Mouse (Mus musculus): Measurements from ENCODE around the gene Kcnab1. TPM values are rescaled to one million over a fixed set of nuclear protein-coding genes. Genes with fewer than 3 reads are reported as not detected.
A peak's percentile ranks its signal among the peaks of the same experiment; 100 is the strongest.

Kcnab1 gene
- polyA plus RNA-seq, 1 experiment from 2014 or later = 10.3 TPM

DNA sequence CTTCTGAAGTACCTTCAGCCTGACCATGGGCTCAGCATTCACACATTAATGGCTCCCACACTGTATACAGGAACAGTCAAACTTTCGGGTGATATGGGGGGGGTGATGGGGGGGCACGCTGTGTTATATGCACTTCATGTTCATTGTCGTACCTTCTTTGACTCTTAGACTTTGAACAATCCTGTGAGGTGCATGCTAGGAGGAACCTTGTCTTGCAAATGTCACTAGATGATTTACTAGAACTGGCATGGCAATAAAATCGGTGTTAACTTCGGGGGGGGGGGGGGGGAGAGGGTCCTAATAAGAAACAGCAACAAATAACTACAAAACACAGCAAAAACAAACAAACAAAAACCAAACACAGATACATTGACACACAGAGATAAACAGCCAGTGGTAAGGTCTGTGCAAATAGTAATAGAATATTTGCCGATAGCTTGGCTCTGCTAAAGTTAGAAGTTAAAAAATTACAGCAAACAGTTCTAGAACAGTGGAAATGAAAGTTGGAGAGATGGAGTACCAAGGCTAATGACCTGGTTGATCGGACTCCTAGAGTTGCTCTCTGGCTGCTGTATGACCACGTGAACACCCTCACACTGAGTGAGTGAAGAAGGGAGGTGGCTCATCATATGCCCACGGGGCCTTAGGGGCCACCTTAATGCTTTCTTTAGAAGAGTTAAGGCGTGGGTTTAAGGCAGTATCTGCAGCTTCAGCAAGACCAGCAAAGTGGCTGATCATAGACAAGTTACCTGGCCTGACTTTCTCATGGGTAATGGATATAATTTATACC is 256.9 kb downstream of the Kcnab1 start:
- ATAC-seq (ENCODE audit: low FRiP score) (no peak), DNase-seq (ENCODE audit: low spot score, missing footprints) (no peak)
- no peak overlapping the region for H3K27ac ChIP-seq (ENCODE audit: low read depth, low read length)
- no peaks in the 10 kb centered on the region for H3K27me3 ChIP-seq (ENCODE audit: control insufficient read depth, insufficient read depth, low read length)
- no peaks in the 10 kb centered on the region for H3K9me3 ChIP-seq (ENCODE audit: control insufficient read depth, low read length)
- no peaks in the 10 kb centered on the region for H3K36me3 ChIP-seq (ENCODE audit: control insufficient read depth, insufficient read depth, low read length)
- no peak overlapping the region for H3K4me2 ChIP-seq
- WGBS = 90% methylated on average over 10 of the region's 10 CpGs
- no peak overlapping the region for H3K9ac ChIP-seq (ENCODE audit: low read length)
- H3K4me3 ChIP-seq (ENCODE audit: low read depth, low read length) = no peak overlapping the region
- no peaks in the 10 kb centered on the region for H3K4me1 ChIP-seq (ENCODE audit: control insufficient read depth, insufficient read depth, low read length)

DNA sequence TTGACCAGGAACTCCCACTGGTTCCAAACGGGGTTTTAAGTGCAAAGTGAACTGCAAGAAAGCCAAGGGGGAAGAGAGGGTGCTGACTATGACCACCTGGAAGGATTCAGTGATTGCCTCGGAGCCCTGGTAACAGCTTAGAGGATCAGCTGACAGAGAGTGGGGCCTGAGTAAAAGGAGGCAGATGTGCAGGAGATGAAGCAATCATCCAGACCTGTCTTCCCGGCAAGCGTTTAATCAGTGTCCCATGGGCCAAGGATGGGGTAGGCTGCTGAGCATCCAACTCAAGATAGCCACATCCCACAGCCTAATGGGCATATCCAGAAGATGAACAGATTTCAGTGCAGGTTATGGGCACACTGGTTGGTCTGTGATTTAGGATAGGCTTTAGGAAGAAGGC is 258.8 kb downstream of the Kcnab1 start:
- Histone ChIP-seq H3K4me1 (ENCODE audit: control insufficient read depth, insufficient read depth, low read length) (no peaks in the 10 kb centered on the region), H3K4me3 (ENCODE audit: low read depth, low read length) (no peak overlapping the region), H3K9me3 (ENCODE audit: control insufficient read depth, low read length) (no peaks in the 10 kb centered on the region), H3K36me3 (ENCODE audit: control insufficient read depth, insufficient read depth, low read length) (no peaks in the 10 kb centered on the region), H3K9ac (ENCODE audit: low read length) (no peak overlapping the region), H3K27me3 (ENCODE audit: control insufficient read depth, insufficient read depth, low read length) (no peaks in the 10 kb centered on the region), H3K4me2 (no peak overlapping the region), H3K27ac (ENCODE audit: low read depth, low read length) (no peak overlapping the region)
- DNase-seq (ENCODE audit: low spot score, missing footprints) = no peak
- WGBS = 66% methylated on average over 4 of the region's 4 CpGs
- no peak for ATAC-seq (ENCODE audit: low FRiP score)

DNA sequence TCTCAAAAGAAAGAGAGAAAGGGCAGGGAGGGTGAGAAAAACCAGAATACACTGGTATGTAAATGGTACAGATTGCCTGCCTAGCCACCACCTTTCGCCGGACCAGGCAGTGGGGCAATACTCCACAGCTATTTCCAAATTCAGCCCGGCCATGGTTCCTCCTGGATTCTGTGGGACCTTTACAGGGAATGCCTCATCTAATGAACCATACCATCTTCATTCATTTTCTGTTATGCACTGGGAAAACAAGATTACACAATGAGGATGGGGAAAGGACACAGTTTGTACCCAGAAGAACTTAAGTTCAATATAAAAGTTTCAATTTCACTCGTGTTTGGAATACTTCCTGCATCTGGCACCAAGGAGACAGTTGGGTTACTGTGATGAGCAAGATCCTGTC is 263.4 kb downstream of the Kcnab1 start:
- ATAC-seq (ENCODE audit: low FRiP score) = no peak

DNA sequence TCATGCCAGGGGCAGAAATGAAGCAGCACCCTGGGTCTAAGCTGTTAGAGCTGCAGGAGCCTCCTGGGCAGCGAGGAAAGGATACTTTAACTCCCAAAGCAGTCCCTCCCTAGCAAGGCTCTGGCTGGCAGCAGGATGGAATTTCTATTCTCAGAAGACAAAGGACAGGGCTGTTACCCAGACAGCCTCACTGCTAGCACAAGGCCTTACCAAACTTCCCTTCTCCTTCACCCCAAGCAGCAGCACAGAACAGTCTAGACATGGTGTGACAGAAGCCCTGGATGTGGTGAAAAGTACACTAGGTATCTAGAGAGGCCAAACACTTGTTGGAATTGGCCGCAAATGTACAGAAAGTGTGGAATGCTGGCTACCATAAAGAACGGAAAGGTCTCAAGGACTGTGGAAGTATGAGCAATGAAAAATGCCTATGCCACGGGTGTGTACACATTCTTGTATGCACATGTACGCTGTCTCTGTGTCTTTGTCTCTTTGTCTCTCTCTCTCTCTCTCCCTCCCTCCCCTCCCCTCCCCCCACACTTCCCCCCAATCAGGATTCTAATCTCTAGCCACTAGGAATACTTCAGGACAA is 264.5 kb downstream of the Kcnab1 start:
- Histone ChIP-seq H3K4me1 (ENCODE audit: control insufficient read depth, insufficient read depth, low read length) (peaks cover 2% of the 10 kb centered on the region), H3K27ac (ENCODE audit: low read depth, low read length) (no peak overlapping the region), H3K4me3 (ENCODE audit: low read depth, low read length) (no peak overlapping the region), H3K27me3 (ENCODE audit: control insufficient read depth, insufficient read depth, low read length) (no peaks in the 10 kb centered on the region), H3K9me3 (ENCODE audit: control insufficient read depth, low read length) (no peaks in the 10 kb centered on the region), H3K9ac (ENCODE audit: low read length) (peak overlapping the region; percentile 0; the same call in 1 of the 2 replicates), H3K36me3 (ENCODE audit: control insufficient read depth, insufficient read depth, low read length) (peaks cover 4% of the 10 kb centered on the region; the same call in 1 of the 2 replicates), H3K4me2 (no peak overlapping the region)
- 60% methylated on average over 5 of the region's 5 CpGs for WGBS
- ATAC-seq (ENCODE audit: low FRiP score) (peak; percentile 57; the same call in 1 of the 2 replicates), DNase-seq (ENCODE audit: low spot score, missing footprints) (no peak)

More for the DNA sequence above, 263.4 kb downstream of the Kcnab1 start:
- Histone ChIP-seq H3K4me3 (ENCODE audit: low read depth, low read length) (no peak overlapping the region), H3K9me3 (ENCODE audit: control insufficient read depth, low read length) (no peaks in the 10 kb centered on the region), H3K27ac (ENCODE audit: low read depth, low read length) (no peak overlapping the region), H3K4me1 (ENCODE audit: control insufficient read depth, insufficient read depth, low read length) (peaks cover 2% of the 10 kb centered on the region), H3K27me3 (ENCODE audit: control insufficient read depth, insufficient read depth, low read length) (no peaks in the 10 kb centered on the region), H3K4me2 (no peak overlapping the region), H3K9ac (ENCODE audit: low read length) (no peak overlapping the region), H3K36me3 (ENCODE audit: control insufficient read depth, insufficient read depth, low read length) (peaks cover 4% of the 10 kb centered on the region; the same call in 1 of the 2 replicates)
- DNase-seq (ENCODE audit: low spot score, missing footprints) = no peak
- WGBS = 92% methylated on average over 4 of the region's 4 CpGs

DNA sequence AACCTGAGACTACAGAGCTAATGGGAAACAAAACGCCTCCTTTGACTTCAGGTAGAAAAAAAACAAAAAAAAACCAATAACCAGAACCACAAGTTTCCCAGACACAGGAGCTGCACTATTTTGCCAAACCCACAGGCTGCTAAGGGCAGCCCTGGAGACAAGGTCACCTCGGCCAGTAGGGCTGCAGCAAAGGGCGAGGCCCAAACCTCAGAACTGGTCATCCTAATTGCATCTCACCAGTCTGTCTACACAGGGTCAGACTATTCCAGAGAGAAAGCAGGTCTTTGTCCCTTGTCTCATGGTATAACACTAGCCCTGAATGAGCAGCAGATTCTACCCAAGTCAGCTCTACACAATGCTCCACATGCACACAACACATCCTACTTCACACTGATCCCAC is 265.5 kb downstream of the Kcnab1 start:
- no peak for DNase-seq (ENCODE audit: low spot score, missing footprints)
- 76% methylated on average over 3 of the region's 3 CpGs for WGBS
- Histone ChIP-seq H3K9me3 (ENCODE audit: control insufficient read depth, low read length) (no peaks in the 10 kb centered on the region), H3K9ac (ENCODE audit: low read length) (no peak overlapping the region), H3K4me3 (ENCODE audit: low read depth, low read length) (no peak overlapping the region), H3K27me3 (ENCODE audit: control insufficient read depth, insufficient read depth, low read length) (no peaks in the 10 kb centered on the region), H3K4me1 (ENCODE audit: control insufficient read depth, insufficient read depth, low read length) (peaks cover 2% of the 10 kb centered on the region), H3K4me2 (no peak overlapping the region), H3K36me3 (ENCODE audit: control insufficient read depth, insufficient read depth, low read length) (peaks cover 4% of the 10 kb centered on the region; the same call in 1 of the 2 replicates), H3K27ac (ENCODE audit: low read depth, low read length) (no peak overlapping the region)
- ATAC-seq (ENCODE audit: low FRiP score) = no peak

DNA sequence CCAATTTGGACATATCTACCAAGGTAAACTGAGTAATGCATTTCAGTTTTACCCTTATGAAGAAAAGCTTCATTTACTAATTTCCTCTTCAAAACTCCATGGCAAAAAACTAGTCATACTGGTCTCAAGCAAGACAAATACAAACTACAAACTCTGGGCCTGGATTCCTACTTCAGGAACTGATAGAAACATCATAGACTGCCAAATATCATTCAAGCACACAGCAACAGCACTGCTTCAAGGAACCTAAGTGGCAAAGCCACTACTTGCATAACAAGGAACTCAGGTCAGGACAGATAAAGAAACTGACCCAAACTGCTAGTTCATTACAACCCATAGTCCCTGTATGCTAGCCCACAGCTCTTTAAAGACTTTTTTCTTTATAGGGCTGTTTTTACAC is 269.5 kb downstream of the Kcnab1 start:
- no peak overlapping the region for H3K4me2 ChIP-seq
- peaks cover 4% of the 10 kb centered on the region; the same call in 1 of the 2 replicates for H3K36me3 ChIP-seq (ENCODE audit: control insufficient read depth, insufficient read depth, low read length)
- peaks cover under 1% of the 10 kb centered on the region for H3K4me1 ChIP-seq (ENCODE audit: control insufficient read depth, insufficient read depth, low read length)

DNA sequence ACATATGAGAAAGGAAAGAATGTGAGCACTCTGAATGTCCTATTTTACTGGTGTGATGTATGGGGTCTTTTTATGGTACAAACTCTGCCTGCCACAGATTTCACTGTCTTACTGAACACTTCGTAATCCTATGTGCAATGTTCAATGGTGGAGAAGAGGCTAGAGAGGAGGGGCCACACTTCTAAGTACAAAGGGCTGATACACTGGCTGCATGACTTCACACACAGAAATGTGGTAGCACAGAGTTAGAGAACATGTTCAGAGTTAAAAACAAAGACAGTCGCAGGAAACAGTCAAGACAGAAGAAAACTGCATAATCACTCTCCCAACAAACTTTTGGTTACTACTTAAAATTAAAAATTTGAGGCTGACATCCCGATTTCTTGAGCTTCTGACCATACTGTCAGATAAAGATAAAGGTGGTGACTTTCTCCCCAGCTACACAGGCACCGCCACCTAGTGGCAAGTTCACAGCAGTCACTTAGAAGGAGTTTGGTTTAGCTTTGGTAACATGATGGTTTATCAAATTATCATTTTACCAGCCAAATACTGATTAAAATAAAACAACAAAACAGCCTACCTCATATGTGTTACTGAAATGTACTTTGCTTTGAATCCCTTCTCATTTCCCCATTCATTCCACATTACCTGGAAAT is 270.8 kb downstream of the Kcnab1 start:
- H3K9me3 ChIP-seq (ENCODE audit: control insufficient read depth, low read length) = no peaks in the 10 kb centered on the region
- H3K4me3 ChIP-seq (ENCODE audit: low read depth, low read length) = no peak overlapping the region
- no peak overlapping the region for H3K4me2 ChIP-seq
- no peak overlapping the region for H3K27ac ChIP-seq (ENCODE audit: low read depth, low read length)
- ATAC-seq (ENCODE audit: low FRiP score) = 0 out of 2 replicates have a peak, but pooled peaks have one; percentile 52
- 75% methylated on average over 4 of the region's 4 CpGs for WGBS
- H3K9ac ChIP-seq (ENCODE audit: low read length) = no peak overlapping the region
- no peaks in the 10 kb centered on the region for H3K4me1 ChIP-seq (ENCODE audit: control insufficient read depth, insufficient read depth, low read length)
- DNase-seq (ENCODE audit: low spot score, missing footprints) = peak; percentile 87
- H3K36me3 ChIP-seq (ENCODE audit: control insufficient read depth, insufficient read depth, low read length) = peaks cover 4% of the 10 kb centered on the region; the same call in 1 of the 2 replicates
- H3K27me3 ChIP-seq (ENCODE audit: control insufficient read depth, insufficient read depth, low read length) = no peaks in the 10 kb centered on the region

More for the DNA sequence above, 269.5 kb downstream of the Kcnab1 start:
- ATAC-seq (ENCODE audit: low FRiP score) (no peak), DNase-seq (ENCODE audit: low spot score, missing footprints) (no peak)
- Histone ChIP-seq H3K27ac (ENCODE audit: low read depth, low read length) (no peak overlapping the region), H3K4me3 (ENCODE audit: low read depth, low read length) (no peak overlapping the region), H3K27me3 (ENCODE audit: control insufficient read depth, insufficient read depth, low read length) (no peaks in the 10 kb centered on the region), H3K9me3 (ENCODE audit: control insufficient read depth, low read length) (no peaks in the 10 kb centered on the region), H3K9ac (ENCODE audit: low read length) (no peak overlapping the region)

DNA sequence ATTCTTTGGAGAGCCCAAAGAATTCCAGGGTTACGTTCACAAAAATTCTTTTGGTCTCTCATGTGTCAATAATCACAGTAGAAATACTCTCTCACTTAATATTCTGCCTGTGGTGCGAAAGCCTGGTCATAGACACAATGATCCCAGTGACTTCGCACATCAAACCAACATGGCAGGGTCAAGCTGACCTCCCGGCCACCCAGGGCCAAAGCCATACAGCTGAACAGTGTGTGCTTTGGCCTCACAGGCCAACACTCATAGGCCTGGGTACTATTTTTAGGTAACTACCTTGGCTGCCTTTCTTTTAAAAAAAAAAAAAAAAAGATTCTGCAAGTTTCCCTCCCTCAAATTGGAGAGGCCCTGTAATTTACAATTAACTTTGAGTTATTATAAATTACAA is 271.9 kb downstream of the Kcnab1 start:
- H3K36me3 ChIP-seq (ENCODE audit: control insufficient read depth, insufficient read depth, low read length) = peaks cover 5% of the 10 kb centered on the region
- DNase-seq (ENCODE audit: low spot score, missing footprints) = no peak
- no peaks in the 10 kb centered on the region for H3K9me3 ChIP-seq (ENCODE audit: control insufficient read depth, low read length)
- no peak overlapping the region for H3K4me2 ChIP-seq
- H3K4me1 ChIP-seq (ENCODE audit: control insufficient read depth, insufficient read depth, low read length) = no peaks in the 10 kb centered on the region
- H3K27ac ChIP-seq (ENCODE audit: low read depth, low read length) = no peak overlapping the region
- no peak for ATAC-seq (ENCODE audit: low FRiP score)
- WGBS = 79% methylated on average over 4 of the region's 4 CpGs
- H3K27me3 ChIP-seq (ENCODE audit: control insufficient read depth, insufficient read depth, low read length) = no peaks in the 10 kb centered on the region
- no peak overlapping the region for H3K4me3 ChIP-seq (ENCODE audit: low read depth, low read length)
- H3K9ac ChIP-seq (ENCODE audit: low read length) = no peak overlapping the region

DNA sequence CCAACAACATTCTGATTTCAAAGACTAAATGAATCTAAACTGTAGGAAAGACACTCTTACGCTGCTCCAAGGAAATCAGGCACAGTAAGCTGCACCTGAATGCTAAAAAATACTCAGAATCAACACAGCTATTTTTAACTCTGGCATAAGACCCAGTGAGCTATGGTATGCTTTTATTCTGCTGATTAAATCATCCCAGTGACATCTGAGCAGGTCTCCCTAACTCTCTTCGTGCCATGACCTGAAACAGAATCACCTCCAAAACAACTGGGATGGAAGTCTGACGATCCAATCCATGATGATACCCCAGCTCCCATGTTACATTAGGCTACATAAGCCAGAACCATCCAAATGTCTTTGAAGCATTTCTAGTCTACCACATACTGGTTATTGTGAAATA is 275.2 kb downstream of the Kcnab1 start:
- Histone ChIP-seq H3K27ac (ENCODE audit: low read depth, low read length) (no peak overlapping the region), H3K36me3 (ENCODE audit: control insufficient read depth, insufficient read depth, low read length) (peaks cover 12% of the 10 kb centered on the region), H3K4me3 (ENCODE audit: low read depth, low read length) (no peak overlapping the region), H3K9me3 (ENCODE audit: control insufficient read depth, low read length) (no peaks in the 10 kb centered on the region), H3K4me1 (ENCODE audit: control insufficient read depth, insufficient read depth, low read length) (no peaks in the 10 kb centered on the region), H3K4me2 (no peak overlapping the region), H3K9ac (ENCODE audit: low read length) (no peak overlapping the region), H3K27me3 (ENCODE audit: control insufficient read depth, insufficient read depth, low read length) (no peaks in the 10 kb centered on the region)
- DNase-seq (ENCODE audit: low spot score, missing footprints) (no peak), ATAC-seq (ENCODE audit: low FRiP score) (no peak)
- 96% methylated on average over 3 of the region's 3 CpGs for WGBS

Data from midbrain, embryonic 11.5 days (tissue).